Mouse (Mus musculus) gastrocnemius, postnatal 10 days (tissue): ENCODE data around the gene Rbm34. TPM values are rescaled to one million over a fixed set of nuclear protein-coding genes. Genes with fewer than 3 reads are reported as not detected.
A peak's percentile ranks its signal among the peaks of the same experiment; 100 is the strongest.
"Not testable (repeated sequence)": the region's sequence is repeated elsewhere in the genome, so short reads cannot be mapped to it uniquely, and the experiment has no call there.

Source experiments
- DNase-seq: peaks from one replicate; pipeline ENCODE4 v3.0.0; 2021; ENCODE audit warnings: mixed read lengths
- long read RNA-seq, 2 experiments: library from polyadenylated mRNA; stranded (forward); transcript quantifications; one replicate each; pipeline ENCODE4 v2.0.0; 2021
- total RNA-seq, 2 experiments: library from RNA; stranded (reverse); gene quantifications; 2 replicates each; pipeline ENCODE4 v1.2.3; 2021

Rbm34 gene
- 1 to 10 TPM; 6.6 to 9.0 TPM for total RNA-seq
- long read RNA-seq, experiment 1, transcript Rbm34-201 (11 exons, 3,424 nt): major isoform, 8 of 12 reads
- long read RNA-seq, experiment 1, partial matches to known transcripts: 0 of 12 reads
- long read RNA-seq, experiment 1, other reads (novel, unspliced or antisense): 1 of 12 reads
- long read RNA-seq, experiment 2, transcript Rbm34-201 (11 exons, 3,424 nt): major isoform, 6 of 10 reads
- long read RNA-seq, experiment 2, partial matches to known transcripts: 0 of 10 reads
- long read RNA-seq, experiment 2, other reads (novel, unspliced or antisense): 4 of 10 reads

GRCm38 (mm10) chr8:126970579-126971313, at the start of gene Rbm34:
Gene Rbm34 (minus strand): TSS chr8:126971071.
- peak; percentile 86 for DNase-seq

- DNase-seq: no peak
Observed at GRCm38 (mm10) chr8:127011668-127012067, 40.8 kb upstream of the Rbm34 start.

- no peak for DNase-seq
Observed at GRCm38 (mm10) chr8:126994506-126994905, 23.6 kb upstream of the Rbm34 start.

GRCm38 (mm10) chr8:126989363-126990153, 18.7 kb upstream of the Rbm34 start:
- no peak for DNase-seq

DNA sequence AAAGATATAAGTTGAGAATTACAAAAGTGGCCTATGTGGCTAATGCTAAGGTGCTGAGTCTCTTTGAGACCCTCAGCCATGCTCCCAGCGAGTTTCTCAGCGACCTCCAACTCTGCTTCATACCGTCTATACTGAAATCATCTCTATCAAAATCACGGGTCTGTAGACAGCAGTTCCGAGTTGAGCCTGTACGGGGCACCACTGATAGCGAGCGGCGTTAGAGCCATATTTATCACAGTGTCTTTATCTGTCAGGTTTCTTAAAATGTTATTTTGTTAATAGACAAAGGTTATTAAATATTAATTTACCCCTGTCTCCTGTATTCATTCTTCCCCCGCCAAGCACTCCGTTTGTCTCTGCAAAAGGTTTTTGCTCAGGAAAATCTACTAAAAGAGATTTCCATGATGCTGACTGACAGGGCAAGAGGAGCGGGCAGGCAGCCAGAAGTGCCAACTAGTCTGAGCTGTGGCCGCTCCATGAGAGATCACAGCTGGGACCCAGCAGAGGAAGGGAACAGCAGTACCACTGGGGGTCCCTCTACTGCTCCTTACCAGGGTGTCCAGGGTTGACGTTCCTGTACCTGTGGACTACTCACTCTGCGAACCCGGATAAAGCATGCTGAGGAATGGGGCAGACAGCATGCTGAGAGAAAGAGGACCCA, 17.6 kb upstream of the Rbm34 start:
- DNase-seq: peak; percentile 21

GRCm38 (mm10) chr8:126986495-126986894, 15.6 kb upstream of the Rbm34 start:
- peak; percentile 74 for DNase-seq

DNA sequence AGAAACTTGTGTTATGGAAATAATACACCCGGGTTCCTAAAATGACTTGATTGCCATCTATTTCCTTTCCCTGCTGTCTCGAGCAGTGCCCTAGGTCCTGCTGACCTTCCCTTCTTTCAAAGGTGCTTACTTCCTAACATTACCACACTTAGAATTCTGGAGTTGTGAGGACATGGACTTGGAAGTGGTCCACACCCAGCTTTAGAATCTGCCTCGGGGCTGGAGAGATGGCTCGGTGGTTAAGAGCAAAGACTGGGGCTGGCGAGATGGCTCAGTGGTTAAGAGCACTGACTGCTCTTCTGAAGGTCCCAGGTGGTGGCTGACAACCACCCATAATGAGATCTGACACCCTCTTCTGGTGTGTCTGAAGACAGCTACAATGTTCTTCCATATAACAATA, 9.2 kb upstream of the Rbm34 start:
- DNase-seq: no peak

GRCm38 (mm10) chr8:126979091-126979920, 8.4 kb upstream of the Rbm34 start:
- DNase-seq: no peak

DNA sequence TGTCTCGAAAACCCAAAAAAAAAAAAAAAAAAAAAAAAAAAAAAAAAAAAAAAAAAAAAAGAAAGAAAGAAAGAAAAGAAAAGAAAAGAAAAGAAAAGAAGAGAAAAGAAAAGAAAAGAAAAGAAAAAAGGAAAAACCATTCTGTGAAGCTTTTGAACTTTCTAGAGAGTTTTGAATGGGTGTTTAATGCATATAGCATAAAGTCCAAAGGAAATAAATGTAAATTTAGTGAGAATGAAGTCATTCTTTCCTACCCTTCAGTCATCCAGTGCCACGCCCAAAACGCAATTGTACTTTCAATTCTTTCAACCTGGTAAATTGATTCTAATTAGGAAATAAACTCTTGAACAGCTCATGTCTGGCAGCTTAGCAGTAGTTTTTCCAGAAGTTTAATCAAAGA, 7.7 kb upstream of the Rbm34 start:
- not testable (repeated sequence) for DNase-seq

DNA sequence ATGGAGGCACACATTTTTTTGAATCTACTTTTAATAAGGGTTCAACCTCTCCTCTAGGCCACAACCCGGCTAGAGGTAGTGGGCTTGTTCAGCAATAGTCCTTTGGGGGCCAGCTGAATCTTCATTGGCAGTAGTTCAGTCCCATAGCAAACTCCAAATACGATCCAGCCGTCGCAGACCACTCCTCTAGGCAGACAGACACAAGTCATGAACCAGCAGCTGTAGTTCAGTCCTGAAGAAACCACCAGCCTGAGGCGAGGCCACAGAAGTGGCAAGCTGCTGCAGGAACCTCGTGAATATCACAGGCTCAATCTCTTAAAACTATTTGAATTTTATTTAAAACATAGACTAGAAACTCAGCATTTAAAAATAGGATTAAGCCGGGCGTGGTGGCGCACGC, 7.2 kb upstream of the Rbm34 start:
- DNase-seq: no peak

DNA sequence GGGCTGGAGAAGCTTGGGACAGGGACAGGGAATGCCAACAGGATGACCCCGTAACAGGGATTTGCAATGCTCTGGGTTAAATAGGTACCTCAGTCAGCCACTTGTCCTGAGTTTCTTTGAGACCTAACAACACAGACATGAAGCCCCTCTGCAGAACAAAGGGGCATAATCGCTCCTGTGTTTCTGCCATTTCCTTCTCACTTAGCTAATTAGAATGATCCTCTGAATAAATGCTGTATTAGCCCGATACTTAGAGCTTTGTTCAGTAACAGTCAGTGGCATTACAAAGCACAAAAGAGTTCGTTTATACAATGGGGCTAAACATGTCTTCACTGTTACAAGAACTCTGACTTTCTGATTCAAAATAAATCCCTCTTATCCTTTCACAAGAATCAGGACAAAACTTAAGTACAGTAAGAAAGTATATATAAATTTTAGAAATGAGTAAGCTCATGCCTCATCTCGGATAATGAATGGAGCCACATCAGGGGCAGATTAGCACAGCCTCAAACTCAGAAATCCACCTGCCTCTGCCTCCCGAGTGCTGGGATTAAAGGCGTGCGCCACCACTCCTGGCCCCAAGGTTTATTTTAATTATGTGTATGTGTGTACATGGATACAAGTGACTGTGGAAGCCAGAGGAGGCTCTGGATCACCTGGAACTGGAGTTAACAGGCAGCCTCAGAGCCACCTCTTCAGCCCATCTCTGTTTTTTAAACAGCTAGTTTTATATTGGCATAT, 5.9 kb upstream of the Rbm34 start:
- no peak for DNase-seq

- no peak for DNase-seq
Observed at GRCm38 (mm10) chr8:126975706-126976105, 4.8 kb upstream of the Rbm34 start.

- no peak for DNase-seq
Observed at GRCm38 (mm10) chr8:126974511-126974910, 3.6 kb upstream of the Rbm34 start.

DNA sequence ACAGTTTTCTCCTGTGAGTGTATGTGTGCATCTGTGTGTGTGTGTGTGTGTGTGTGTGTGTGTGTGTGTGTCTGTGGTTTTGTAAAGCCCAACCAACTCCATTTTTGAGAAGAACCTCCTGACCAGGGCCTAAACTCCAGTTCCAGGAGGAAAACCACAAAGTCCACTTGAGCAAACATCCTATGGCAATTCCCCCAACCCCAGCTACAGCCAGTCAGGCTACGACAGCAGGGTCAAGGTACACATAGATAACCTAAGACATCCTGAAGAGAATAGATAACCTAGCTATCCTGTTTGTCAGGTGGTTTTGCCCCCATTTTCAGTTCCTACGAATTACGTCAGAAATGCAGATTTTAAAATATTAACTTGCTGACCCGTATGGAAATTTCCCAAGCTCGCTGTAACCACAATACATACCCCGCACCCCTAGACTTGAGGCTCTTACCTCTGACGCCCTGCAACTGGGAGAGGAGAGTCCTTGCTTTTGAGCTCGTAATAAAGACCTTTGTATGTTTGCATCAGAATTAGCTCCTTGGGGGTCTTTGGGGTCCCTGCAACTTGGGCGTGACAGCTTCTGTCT, 2.9 kb upstream of the Rbm34 start:
- DNase-seq: no peak

DNA sequence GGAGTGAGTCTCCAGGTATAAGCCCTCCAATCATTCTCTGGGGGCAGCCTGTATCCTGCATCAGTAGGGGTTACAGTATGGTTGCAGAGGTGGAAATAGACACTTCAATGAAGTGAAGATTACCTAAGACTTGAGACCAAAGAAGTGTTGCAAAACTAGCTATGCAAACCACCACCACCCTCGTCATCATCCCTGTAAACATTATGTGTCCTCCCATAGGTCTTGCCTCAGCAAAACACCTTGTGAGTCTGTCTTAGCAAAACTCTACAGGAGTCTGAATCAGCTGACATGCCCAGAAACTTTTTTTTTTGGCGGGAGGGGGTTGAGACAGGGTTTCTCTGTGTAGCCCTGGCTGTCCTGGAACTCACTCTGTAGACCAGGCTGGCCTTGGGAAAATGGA, 1.8 kb upstream of the Rbm34 start:
- DNase-seq: no peak

DNA sequence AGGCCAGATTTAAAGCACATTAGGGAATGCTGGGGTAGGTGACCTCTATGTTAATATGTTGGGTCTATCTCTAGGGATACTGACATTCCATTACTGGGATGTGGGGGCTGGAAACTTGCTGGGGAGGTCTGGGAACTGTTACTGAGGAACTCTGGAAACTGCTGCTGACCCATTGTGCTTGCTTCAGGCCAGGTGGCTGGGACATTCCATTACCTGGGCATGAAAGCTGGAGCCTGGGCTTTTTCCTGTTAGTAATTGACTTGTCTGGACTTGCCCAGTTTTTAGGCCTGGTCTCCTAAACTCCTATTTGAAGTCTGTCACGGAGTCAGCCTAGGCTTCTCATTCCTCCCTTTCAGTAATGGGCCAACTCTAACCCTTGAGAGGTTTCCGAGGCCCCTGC, 1.2 kb upstream of the Rbm34 start:
- no peak for DNase-seq

DNA sequence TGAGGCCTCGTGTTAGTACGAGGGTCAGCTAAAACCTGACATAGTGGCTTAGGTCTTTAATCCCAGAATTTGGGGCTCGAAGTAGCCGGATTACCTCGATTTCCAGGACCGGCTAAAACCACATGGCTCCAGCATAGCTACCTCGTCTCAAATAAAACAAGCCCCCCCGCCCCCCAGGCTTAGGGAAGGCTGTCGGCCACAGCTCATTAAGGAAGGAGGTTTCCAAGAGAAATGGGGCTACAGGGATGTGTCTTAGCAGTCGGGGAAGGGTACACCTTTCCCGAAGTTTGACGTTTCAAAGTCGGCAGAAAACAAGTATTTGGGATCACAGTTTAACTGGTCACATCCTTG, 418 bp upstream of the Rbm34 start:
- DNase-seq: no peak

- DNase-seq: no peak
Observed at GRCm38 (mm10) chr8:126969546-126969945, 1.3 kb downstream of the Rbm34 start.

- DNase-seq: no peak
Observed at GRCm38 (mm10) chr8:126968107-126968506, 2.8 kb downstream of the Rbm34 start.

DNA sequence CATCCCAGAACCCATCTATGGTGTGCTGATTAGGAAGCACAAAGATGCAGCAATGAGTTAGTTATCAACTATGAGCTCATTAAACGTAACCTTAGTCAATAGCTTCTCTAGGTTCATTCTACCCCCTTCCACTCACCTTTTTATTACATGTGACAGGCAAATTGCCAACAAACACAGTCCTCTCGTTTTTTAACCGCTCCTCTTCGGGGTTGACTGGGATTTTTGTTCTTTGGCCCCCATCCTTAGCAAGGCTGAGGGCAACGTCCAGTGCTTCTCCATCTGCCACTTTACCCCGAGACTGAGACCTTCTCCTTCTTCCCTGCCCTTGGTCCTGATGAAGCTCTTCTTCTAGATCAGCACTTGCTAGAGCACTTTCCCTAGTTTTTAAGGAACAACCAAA, 5.6 kb downstream of the Rbm34 start:
- no peak for DNase-seq

DNA sequence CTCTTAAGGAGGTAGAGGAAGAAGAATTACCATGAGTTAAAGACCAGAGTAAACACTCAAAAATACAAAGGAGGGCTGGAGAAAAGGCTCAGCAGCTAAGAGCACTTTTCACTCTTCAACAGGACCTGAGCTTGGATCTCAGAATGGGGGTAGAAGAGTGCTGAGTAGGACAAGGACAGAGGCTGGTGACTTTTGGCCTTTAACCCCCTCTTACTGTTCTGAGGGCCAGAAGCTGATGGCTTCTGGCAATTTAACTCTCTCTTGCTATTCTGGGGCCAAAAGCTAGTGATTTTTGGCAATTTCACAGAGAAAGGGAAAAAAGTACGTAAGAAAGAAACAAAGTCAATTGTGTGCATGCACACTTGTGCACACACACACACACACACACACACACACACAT, 8.0 kb downstream of the Rbm34 start:
- DNase-seq: no peak
